Mouse (Mus musculus): ENCODE results near the gene Ube2d2b.
A peak's percentile ranks its signal among the peaks of the same experiment; 100 is the strongest.

The Ube2d2b gene

DNA sequence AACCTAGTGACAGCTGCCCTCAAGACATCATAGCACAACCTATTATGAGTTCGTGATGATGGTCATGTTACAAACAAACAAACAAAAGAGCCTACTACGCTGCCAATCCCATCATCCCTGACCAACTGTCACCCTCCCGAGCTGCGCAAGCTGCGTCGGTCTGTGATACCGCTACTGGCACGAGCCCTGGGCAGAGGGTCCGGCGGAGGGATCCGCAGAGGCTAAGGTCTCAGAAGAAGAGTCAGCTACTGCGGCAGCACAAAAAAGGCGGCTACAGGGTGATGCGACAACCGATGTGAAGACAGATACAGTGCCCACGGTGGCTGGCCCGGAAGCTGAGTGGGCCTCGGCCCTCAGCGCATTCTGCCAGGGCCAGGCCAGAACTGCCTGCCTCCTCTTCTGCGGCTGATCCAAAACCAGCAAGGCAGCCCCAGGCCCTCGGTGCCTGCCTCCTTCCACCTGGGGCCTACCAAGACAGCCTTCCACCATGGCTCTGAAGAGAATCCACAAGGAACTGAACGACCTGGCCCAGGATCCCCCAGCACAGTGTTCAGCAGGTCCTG lies at the start of gene Ube2d2b:
Gene Ube2d2b (plus strand): TSS at position 102 of the 563 bp plus-strand sequence.
- no peak for DNase-seq

GRCm38 (mm10) chr5:107782360-107782759 lies 47.5 kb upstream of the Ube2d2b start:
- DNase-seq = no peak

GRCm38 (mm10) chr5:107787682-107788443 lies 42.0 kb upstream of the Ube2d2b start:
- DNase-seq = no peak

- peak; percentile 33 for DNase-seq
Observed at GRCm38 (mm10) chr5:107789492-107789891, 40.4 kb upstream of the Ube2d2b start.

- no peak for DNase-seq
Observed at GRCm38 (mm10) chr5:107791966-107792365, 37.9 kb upstream of the Ube2d2b start.

- no peak for DNase-seq
Observed at GRCm38 (mm10) chr5:107792516-107792915, 37.4 kb upstream of the Ube2d2b start.

GRCm38 (mm10) chr5:107793258-107793657 lies 36.6 kb upstream of the Ube2d2b start:
- peak; percentile 25 for DNase-seq

DNA sequence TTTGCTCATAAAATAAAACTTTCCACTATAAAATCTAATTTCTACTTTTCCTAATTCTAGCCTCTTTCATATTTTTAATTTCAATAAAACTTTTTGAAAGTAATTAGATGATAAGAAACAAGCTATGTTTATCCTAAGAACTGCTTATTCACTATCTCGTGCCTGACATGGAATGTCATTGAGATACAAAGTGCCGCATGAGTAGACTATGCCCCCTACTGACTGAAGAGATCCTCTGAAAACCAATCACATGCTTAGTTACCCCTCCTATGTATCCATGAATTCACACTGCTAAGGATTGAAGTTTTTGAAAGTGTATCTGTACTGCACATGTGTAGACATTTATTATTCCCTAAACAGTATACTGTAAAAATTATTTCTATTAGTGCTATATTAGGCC lies 36.0 kb upstream of the Ube2d2b start:
- DNase-seq = no peak

DNA sequence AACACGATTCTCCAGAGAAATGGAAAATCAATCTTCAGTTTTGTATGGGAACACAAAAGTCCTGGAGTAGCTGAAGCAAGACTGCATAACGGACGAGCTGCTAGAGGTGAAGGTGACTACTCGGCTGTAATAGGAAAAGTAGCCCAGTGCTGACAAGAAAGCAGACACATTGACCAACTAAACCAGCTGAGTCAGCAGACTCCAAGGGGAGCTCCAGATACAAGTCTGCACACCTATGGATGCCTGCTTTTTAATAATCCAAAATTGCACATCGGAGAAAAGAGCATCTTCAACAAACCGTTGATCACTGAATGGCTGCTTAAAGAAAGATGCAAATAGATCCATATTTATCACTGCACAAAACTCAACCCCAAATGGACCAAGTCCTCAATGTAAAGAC lies 31.6 kb upstream of the Ube2d2b start:
- no peak for DNase-seq

DNA sequence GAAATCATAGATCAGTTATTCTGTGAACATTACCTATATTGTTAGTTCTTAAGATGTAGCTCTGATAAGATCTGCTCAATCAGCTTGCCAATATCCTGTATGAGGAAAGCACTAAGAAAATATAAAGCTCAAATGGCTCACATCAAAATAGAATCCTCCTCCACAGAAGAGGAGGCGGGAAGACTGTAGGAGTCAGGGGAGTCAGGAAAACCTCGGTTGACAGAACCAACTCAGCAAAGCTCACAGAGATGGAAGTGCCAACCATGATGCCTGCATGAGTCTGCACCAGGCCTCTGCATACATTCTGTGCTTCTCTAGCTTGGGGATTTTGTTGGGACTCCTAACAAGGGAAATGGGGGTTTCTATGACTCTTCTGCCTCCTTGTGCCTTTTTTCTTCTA lies 28.7 kb upstream of the Ube2d2b start:
- no peak for DNase-seq

GRCm38 (mm10) chr5:107802621-107803020 lies 27.3 kb upstream of the Ube2d2b start:
- no peak for DNase-seq

DNA sequence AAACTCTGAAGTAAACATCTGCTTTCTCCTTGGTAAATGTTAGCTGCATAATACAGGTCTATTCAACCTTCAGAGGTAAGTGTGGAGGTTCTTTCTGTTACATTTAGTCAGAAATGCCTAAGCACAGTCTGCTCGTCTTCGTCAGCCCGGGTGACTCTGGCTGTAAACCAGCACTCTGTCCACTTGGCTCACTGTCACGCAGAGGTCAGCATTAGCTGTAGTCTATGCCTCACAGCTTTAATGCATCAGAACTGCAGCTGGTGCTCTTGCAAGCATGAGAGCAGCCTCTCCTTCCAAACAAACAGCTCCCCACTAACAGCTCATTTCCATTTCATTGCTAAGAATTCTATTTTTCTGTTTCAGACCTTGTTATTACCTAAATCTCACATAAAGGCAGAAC lies 22.4 kb upstream of the Ube2d2b start:
- peak; percentile 42 for DNase-seq

GRCm38 (mm10) chr5:107814651-107815050 lies 15.2 kb upstream of the Ube2d2b start:
- DNase-seq = no peak

DNA sequence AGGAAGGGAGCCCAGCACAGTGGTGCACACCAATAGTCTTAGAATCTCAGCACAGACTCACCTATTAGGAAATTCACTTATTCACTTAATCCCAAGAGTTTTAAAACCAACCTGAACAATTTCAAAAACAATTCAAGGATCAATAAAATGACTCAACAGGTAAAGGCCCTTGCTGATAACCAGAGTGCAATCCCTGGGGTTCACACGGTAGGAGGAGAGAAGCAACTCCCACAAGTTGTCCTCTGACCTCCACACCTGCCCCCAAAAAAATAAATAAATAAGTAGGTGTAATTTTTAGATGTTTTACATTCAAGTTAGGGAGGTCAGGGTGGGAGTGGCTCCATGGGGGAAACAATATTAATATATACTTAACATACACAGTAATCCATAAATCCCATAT lies 7.4 kb upstream of the Ube2d2b start:
- no peak for DNase-seq

DNA sequence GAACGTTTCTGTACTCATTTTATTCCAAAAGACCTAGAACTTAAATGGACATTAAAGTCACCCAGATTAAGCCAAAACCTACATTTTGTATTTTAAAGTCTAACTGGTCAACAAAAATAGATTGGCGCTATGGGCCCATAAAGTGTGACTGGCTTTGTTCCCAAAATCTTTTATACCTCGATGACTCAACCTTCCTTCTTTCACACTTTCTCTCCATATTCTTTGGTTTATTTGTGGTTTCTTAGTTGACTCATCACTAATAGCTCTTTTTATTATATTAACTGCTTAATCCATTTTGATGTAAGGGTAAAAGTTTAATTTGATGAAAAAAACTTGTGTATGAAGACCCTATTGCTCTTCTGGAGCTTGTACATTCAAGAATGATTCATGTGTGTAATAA lies 1.5 kb downstream of the Ube2d2b start:
- DNase-seq = no peak

GRCm38 (mm10) chr5:107834287-107834686 lies 4.4 kb downstream of the Ube2d2b start:
- no peak for DNase-seq

GRCm38 (mm10) chr5:107838891-107839644 lies 9.2 kb downstream of the Ube2d2b start:
- no peak for DNase-seq

DNA sequence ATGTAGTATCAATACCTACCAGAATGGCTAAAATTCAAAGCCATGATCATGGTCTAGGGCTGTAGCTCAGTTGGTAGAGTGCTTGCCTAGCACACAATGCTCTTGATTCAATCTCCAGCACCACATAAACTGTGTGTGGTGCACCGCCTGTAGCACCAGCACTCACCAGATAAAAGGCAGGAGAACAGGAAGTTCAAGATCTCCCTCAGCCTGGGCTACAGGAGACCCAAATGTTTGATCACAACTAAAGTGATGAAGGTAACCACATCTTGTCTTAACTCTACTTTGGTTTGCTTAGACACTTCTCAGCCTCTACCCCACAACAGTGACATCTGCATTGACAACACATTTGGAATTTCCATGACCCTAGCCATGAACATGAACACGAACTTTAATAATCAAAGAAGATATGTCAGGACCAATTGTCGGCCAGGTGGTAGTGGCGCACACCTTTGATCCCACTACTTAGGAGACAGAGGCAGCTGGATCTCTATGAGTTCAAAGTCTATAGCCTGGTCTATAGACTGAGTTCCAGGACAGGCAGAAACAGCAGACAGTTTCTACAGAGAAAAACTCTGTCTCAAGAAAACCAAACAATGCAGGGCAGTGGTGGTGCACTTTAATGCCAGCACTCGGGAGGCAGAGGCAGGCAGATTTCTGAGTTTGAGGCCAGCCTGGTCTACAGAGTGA lies 10.8 kb downstream of the Ube2d2b start:
- DNase-seq = no peak

DNA sequence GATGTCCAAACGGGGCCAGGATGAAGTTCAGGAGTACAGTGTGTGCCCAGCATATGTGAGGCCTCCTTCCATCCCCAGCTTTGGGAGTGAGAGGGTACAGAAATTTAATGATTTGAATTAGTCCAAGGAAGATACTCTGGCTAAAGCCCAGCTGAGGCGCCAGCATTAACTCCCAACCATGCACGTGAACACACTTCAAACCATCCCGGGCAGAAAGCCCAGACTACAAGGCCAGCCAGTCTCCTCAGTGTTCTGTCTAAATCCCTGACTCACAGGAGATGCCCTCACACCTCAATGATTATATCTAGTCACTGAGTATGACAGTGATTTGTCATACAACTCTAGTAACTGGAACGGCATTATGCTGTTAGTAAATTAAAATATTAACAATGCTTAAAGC lies 17.4 kb downstream of the Ube2d2b start:
- no peak for DNase-seq

DNA sequence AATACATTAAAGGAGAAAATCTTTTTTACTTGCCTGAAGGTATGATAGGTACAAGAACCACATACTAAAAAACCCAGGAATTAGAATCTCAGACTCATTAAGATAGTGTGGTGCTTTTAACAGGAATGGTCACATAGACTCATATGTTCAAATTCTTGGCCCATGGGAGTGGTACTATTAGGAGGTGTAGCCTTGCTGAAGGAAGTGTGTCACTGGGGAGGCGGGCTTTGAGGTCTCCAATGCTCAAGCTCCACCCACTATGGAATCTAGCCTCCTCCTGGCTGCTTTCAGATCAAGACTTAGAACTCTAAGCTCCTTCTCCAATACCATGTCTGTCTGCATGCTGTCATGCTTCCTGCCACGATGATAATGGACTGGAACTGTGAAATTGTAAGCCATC lies 17.9 kb downstream of the Ube2d2b start:
- DNase-seq = no peak

- DNase-seq = no peak
Observed at GRCm38 (mm10) chr5:107848964-107849363, 19.1 kb downstream of the Ube2d2b start.

DNA sequence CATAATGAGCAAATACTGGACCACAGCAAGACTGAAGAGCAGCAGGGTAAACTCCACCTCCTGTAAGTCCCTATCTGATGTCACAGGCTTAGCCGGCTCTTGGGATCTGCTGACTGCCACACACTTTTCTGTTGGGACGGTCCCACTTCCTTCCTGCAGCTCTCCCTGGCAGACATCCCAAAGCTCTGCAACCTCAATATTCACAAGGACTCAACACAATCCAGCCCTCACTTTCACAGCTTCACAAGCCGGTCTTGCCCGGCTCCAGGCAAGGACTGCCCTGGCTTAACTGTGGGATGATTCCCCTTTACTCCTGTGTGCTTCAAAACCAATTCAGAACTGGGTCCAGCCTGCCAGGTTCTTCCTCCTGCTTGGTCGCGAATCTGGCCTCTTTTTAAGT lies 23.9 kb downstream of the Ube2d2b start:
- DNase-seq = peak; percentile 53

DNA sequence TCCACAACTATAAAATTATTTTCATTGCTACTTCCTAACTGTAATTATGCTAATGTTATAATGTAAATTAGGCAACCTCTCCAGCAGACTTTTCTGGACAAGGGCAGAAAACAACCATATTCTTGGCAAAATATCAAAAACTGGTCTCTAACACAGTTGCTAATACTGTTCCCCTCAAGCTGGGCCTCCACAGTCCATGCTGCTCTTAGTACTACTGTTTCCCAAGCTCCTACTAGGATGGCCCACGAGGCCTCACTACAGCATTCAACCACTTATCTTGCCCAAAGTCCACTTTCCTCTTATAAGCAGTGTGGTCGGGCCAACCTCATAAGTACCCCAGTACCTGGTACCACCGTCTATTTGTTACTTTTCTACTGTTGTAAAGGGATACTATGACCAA lies 24.7 kb downstream of the Ube2d2b start:
- no peak for DNase-seq
